Mouse (Mus musculus) kidney, embryonic 16.5 days (tissue): ENCODE results near the gene Ccdc194. TPM values are rescaled to one million over a fixed set of nuclear protein-coding genes. Genes with fewer than 3 reads are reported as not detected.

Experiments used
- ATAC-seq: fragments of 200-750 bp; cut with Nextera tagmentation; 2 replicates; pipeline ENCODE4 v1.8.0; 2017; ENCODE audit warnings: moderate TSS enrichment; ENCODE audit not compliant: low FRiP score, low TSS enrichment
- H3K27ac ChIP-seq: fragments of 300-500 bp; sonication (generic); 2 replicates; pipeline ENCODE4 v1.5.1; 2014; ENCODE audit warnings: low read length
- H3K27me3 ChIP-seq: fragments of 300-500 bp; sonication (generic); 2 replicates; pipeline ENCODE4 v1.6.1; 2014; ENCODE audit warnings: low read length, control low read depth, mixed read lengths; ENCODE audit not compliant: insufficient read depth
- H3K36me3 ChIP-seq: fragments of 300-500 bp; sonication (generic); 2 replicates; pipeline ENCODE4 v1.6.1; 2014; ENCODE audit warnings: low read length, control low read depth, mixed read lengths; ENCODE audit not compliant: insufficient read depth
- H3K4me1 ChIP-seq: fragments of 300-500 bp; sonication (generic); 2 replicates; pipeline ENCODE4 v1.6.1; 2014; ENCODE audit warnings: low read length, control low read depth, mixed read lengths; ENCODE audit not compliant: insufficient read depth
- H3K4me2 ChIP-seq: fragments of 300-500 bp; sonication (generic); replicated peaks from 2 replicates; pipeline ENCODE4 v1.6.1; 2014; ENCODE audit warnings: low read depth, low read length
- H3K4me3 ChIP-seq: fragments of 300-500 bp; sonication (generic); 2 replicates; pipeline ENCODE4 v1.5.1; 2014; ENCODE audit warnings: mild to moderate bottlenecking, low read length
- H3K9ac ChIP-seq: fragments of 300-500 bp; sonication (generic); replicated peaks from 2 replicates; pipeline ENCODE4 v1.6.1; 2014; ENCODE audit warnings: low read length
- H3K9me3 ChIP-seq: fragments of 300-500 bp; sonication (generic); 2 replicates; pipeline ENCODE4 v1.6.1; 2016; ENCODE audit warnings: low read length, control low read depth
- WGBS: fragments of 180-500 bp; shearing (Covaris S2); extraction: QIAGEN DNeasy Blood & Tissue Kit; methylation state at CpG from one replicate; pipeline ENCODE4 v1.1.7; 2014; 5-methylcytosine and 5-hydroxymethylcytosine counted together
- polyA plus RNA-seq: library from polyadenylated mRNA; unstranded; fragments of >200 nt; fragmentation: Nextera tagmentation; extraction: Ambion mirVana; gene quantifications from 2 replicates; pipeline ENCODE4 v1.2.1, GENCODE M21; 2015

Ccdc194 gene
- polyA plus RNA-seq, 1 experiment from 2014 or later, result 0.61 TPM

DNA sequence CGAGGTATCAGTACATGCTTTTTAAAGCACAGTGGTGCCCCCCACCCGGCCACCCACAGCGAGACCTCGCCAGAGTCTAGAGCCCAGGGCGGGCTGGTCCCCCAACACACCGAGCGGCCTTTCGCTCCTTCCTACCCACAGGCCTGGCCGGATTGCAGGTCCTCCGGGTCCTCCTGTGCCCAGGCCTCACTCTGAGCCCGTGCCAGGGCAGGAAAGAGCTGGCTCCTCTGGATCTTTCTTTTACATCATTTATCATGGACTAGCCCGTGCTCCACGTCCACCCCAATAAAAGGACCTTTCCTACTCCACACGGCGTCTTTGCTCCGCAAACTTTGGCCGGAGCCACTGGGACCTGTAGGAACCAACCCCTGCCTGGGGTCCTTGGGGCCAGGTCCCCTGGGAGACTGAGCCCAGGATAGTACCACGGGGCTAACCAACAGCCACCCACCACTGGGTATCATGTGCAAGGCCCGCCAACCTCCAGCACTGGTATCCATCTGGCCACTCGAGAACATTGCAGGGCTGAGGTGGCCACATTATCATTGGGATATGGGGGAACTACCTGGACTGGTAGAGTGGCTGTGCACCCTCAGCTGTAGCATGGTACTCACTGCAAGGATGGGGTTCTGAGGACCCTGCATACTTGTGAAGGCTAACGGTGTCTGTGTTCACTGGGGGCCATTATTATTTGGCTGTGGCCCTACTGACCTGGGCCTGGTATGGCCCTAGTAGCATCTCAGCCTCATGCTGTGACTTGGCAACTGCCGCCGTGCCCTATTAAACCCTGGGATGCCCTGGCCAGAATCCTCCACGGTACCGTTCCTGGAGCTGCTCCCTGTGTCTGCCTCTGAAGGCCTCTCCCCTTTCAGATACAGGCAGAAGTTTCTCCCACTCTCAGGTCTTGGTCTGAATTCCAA lies 50.5 kb downstream of the Ccdc194 start:
- H3K4me1 ChIP-seq, result peaks cover 20% of the 10 kb centered on the region
- no peak overlapping the region for H3K27ac ChIP-seq
- peaks cover 2% of the 10 kb centered on the region; the same call in 1 of the 2 replicates for H3K27me3 ChIP-seq
- H3K9me3 ChIP-seq, result no peaks in the 10 kb centered on the region
- no peak overlapping the region for H3K4me2 ChIP-seq
- H3K9ac ChIP-seq, result no peak overlapping the region
- WGBS, result 83% methylated on average over 25 of the region's 25 CpGs
- H3K4me3 ChIP-seq, result no peak overlapping the region
- ATAC-seq, result 0 out of 2 replicates have a peak, but pooled peaks have one; percentile 0
- H3K36me3 ChIP-seq, result peaks cover 24% of the 10 kb centered on the region

DNA sequence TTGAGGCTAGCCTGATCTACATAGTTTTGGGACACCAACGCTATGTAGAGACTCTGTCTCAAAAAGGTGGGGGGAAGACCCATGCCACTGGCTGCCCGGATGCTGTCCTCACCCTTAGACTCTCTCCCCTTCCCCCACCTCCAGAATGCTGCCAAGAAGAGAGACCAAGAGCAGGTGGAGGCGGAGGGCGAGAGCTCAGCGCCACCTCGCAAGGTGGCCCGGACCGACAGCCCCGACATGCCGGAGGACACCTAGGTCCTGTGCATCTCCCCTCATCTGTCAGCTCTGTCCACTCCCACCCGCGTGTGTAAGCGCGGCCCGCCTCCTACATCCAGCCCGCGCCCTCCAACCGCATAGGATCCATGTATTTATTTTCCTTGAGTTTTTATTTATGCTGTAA lies 51.2 kb downstream of the Ccdc194 start:
- no peak overlapping the region for H3K4me2 ChIP-seq
- WGBS, result 97% methylated on average over 18 of the region's 18 CpGs
- peaks cover 24% of the 10 kb centered on the region for H3K36me3 ChIP-seq
- no peak overlapping the region for H3K4me3 ChIP-seq
- H3K4me1 ChIP-seq, result peaks cover 25% of the 10 kb centered on the region
- no peaks in the 10 kb centered on the region for H3K9me3 ChIP-seq
- no peak for ATAC-seq
- H3K27ac ChIP-seq, result no peak overlapping the region
- H3K9ac ChIP-seq, result no peak overlapping the region
- peaks cover 2% of the 10 kb centered on the region; the same call in 1 of the 2 replicates for H3K27me3 ChIP-seq

DNA sequence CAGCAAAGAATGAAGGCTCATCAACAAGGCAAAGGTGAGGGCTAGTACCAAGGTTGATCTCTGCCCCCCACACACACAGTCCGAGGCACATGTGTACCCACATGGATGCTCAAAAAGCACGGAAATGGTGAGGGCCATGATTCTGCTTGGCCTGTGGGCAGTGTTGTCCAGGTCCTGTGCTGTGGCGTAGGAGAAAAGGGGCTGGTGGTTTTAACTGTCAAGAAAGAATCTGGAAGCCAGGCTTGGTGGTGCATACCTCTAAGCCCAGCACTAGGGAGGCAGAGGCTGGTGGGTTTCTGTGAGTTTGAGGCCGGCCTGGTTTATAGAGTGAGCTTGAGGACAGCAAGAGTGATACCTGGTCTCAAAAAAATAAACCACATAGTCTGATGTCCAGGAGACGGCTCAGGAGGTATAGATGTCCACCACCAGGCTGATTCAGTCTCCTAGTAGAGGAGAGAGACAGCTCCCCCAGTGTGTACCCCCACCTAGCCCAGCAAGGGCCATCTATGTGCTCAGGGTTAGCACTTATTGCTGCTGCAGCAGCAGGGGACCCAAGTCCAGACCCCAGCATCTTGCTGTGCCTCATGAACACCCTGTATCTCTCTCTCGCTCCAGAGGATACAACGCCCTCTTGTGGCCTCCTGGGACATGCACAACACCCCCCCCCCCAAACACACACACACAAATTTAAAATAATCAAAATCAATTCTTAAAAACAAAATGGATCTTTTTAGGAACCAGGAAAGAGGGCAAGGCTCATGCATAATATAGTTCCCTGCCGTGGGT lies 52.7 kb downstream of the Ccdc194 start:
- WGBS, result 86% methylated on average over 8 of the region's 8 CpGs
- H3K9ac ChIP-seq, result no peak overlapping the region
- H3K27me3 ChIP-seq, result peaks cover 2% of the 10 kb centered on the region; the same call in 1 of the 2 replicates
- H3K4me3 ChIP-seq, result no peak overlapping the region
- no peak overlapping the region for H3K4me2 ChIP-seq
- no peaks in the 10 kb centered on the region for H3K9me3 ChIP-seq
- no peak for ATAC-seq
- H3K4me1 ChIP-seq, result peaks cover 25% of the 10 kb centered on the region
- H3K36me3 ChIP-seq, result peaks cover 21% of the 10 kb centered on the region
- no peak overlapping the region for H3K27ac ChIP-seq

- Histone ChIP-seq H3K27me3 (no peaks in the 10 kb centered on the region), H3K36me3 (peaks cover 21% of the 10 kb centered on the region), H3K4me1 (peaks cover 18% of the 10 kb centered on the region), H3K9me3 (no peaks in the 10 kb centered on the region), H3K27ac (no peak overlapping the region), H3K4me2 (no peak overlapping the region), H3K9ac (no peak overlapping the region), H3K4me3 (no peak overlapping the region)
- no peak for ATAC-seq
- WGBS, result 96% methylated on average over 17 of the region's 17 CpGs
These were observed 53.6 kb downstream of the Ccdc194 start for GRCm38 (mm10) chr8:71471861-71472260.

GRCm38 (mm10) chr8:71470913-71471255 lies 54.6 kb downstream of the Ccdc194 start:
- Histone ChIP-seq H3K36me3 (peaks cover 21% of the 10 kb centered on the region), H3K4me2 (no peak overlapping the region), H3K9ac (no peak overlapping the region), H3K4me3 (no peak overlapping the region), H3K27ac (no peak overlapping the region), H3K27me3 (no peaks in the 10 kb centered on the region), H3K9me3 (no peaks in the 10 kb centered on the region), H3K4me1 (peaks cover 15% of the 10 kb centered on the region)
- no peak for ATAC-seq
- WGBS, result 84% methylated on average over 5 of the region's 5 CpGs

- H3K27ac ChIP-seq, result no peak overlapping the region
- peaks cover 21% of the 10 kb centered on the region for H3K36me3 ChIP-seq
- peak overlapping the region; percentile 78 for H3K4me3 ChIP-seq
- peaks cover 17% of the 10 kb centered on the region for H3K4me1 ChIP-seq
- ATAC-seq, result no peak
- H3K4me2 ChIP-seq, result peak overlapping the region; percentile 84
- H3K9ac ChIP-seq, result peak overlapping the region; percentile 79
- WGBS, result 79% methylated on average over 3 of the region's 3 CpGs
- no peaks in the 10 kb centered on the region for H3K27me3 ChIP-seq
- no peaks in the 10 kb centered on the region for H3K9me3 ChIP-seq
These were observed 55.2 kb downstream of the Ccdc194 start for GRCm38 (mm10) chr8:71470146-71470912.

Other genes starting within 250 kb of the Ccdc194 start
- 109 and 111 TPM in 2 replicates for gene Use1, start 158.9 kb downstream of the Ccdc194 start, polyA plus RNA-seq
- 6.1 TPM in 2 replicates for gene Ocel1, start 154.4 kb downstream of the Ccdc194 start, polyA plus RNA-seq
- gene Nr2f6, start 143.8 kb downstream of the Ccdc194 start, polyA plus RNA-seq, result 65.4 and 82.9 TPM in 2 replicates
- gene Ushbp1, start 129.9 kb downstream of the Ccdc194 start, polyA plus RNA-seq, result 29.8 and 31.2 TPM in 2 replicates
- gene Babam1, start 128.8 kb downstream of the Ccdc194 start, polyA plus RNA-seq, result 116 and 120 TPM in 2 replicates
- 47.4 and 58.3 TPM in 2 replicates for gene Ankle1, start 119.7 kb downstream of the Ccdc194 start, polyA plus RNA-seq
- gene Abhd8, start 62.1 kb downstream of the Ccdc194 start, polyA plus RNA-seq, result 41.9 and 46.6 TPM in 2 replicates
- 170 and 178 TPM in 2 replicates for gene Mrpl34, start 60.8 kb downstream of the Ccdc194 start, polyA plus RNA-seq
- 110 and 115 TPM in 2 replicates for gene Dda1, start 56.5 kb downstream of the Ccdc194 start, polyA plus RNA-seq
- gene Ano8, start 39.7 kb downstream of the Ccdc194 start, polyA plus RNA-seq, result 0.81 and 1.0 TPM in 2 replicates
- gene Gtpbp3, start 37.6 kb downstream of the Ccdc194 start, polyA plus RNA-seq, result 22.2 and 22.5 TPM in 2 replicates
- gene Plvap, start 14.0 kb downstream of the Ccdc194 start, polyA plus RNA-seq, result 165 TPM in 2 replicates
- gene Bst2, start 11.7 kb upstream of the Ccdc194 start, polyA plus RNA-seq, result 53.6 and 55.6 TPM in 2 replicates
- gene Mvb12a, start 17.2 kb upstream of the Ccdc194 start, polyA plus RNA-seq, result 114 and 118 TPM in 2 replicates
- gene Tmem221, start 33.2 kb upstream of the Ccdc194 start, polyA plus RNA-seq, result 16.3 and 16.7 TPM in 2 replicates
- gene Nxnl1, start 40.9 kb upstream of the Ccdc194 start, polyA plus RNA-seq, result 0.24 and 0.31 TPM in 2 replicates
- gene Slc27a1, start 43.2 kb upstream of the Ccdc194 start, polyA plus RNA-seq, result 49.8 and 56.2 TPM in 2 replicates
- 244 and 252 TPM in 2 replicates for gene Pgls, start 66.5 kb upstream of the Ccdc194 start, polyA plus RNA-seq
- 4.6 and 5.3 TPM in 2 replicates for gene Fam129c, start 71.9 kb upstream of the Ccdc194 start, polyA plus RNA-seq
- gene Colgalt1, start 85.3 kb upstream of the Ccdc194 start, polyA plus RNA-seq, result 77.6 and 78.5 TPM in 2 replicates
- gene Unc13a, start 146.0 kb upstream of the Ccdc194 start, polyA plus RNA-seq, result 0.55 and 0.94 TPM in 2 replicates
- gene Jak3, start 150.6 kb upstream of the Ccdc194 start, polyA plus RNA-seq, result 6.6 and 7.5 TPM in 2 replicates
- gene Insl3, start 163.5 kb upstream of the Ccdc194 start, polyA plus RNA-seq, result 1.3 and 7.7 TPM in 2 replicates
- gene B3gnt3, start 176.1 kb upstream of the Ccdc194 start, polyA plus RNA-seq, result 3.3 and 4.2 TPM in 2 replicates
- gene Fcho1, start 200.0 kb upstream of the Ccdc194 start, polyA plus RNA-seq, result 8.6 and 8.7 TPM in 2 replicates